Mouse (Mus musculus) embryonic stem cell, embryonic (primary cell): ENCODE results near the gene Ddx41.

Source experiments
- CTCF ChIA-PET, 4 experiments: fragments of 300-600 bp in 2 of 4; fragments of 350-600 bp in 2 of 4; sonication (Branson Sonifier 250); formaldehyde crosslinking; loops; one replicate each; lab custom pipeline; 2022; ENCODE audit warnings: inconsistent platforms in 2 of 4; lab: Charles Lee
- POLR2A ChIA-PET, 4 experiments: fragments of 300-600 bp in 2 of 4; fragments of 350-600 bp in 2 of 4; sonication (Branson Sonifier 250); formaldehyde crosslinking; loops; one replicate each; lab custom pipeline; 2022; ENCODE audit warnings: antibody characterized with exemption in 4 of 4, inconsistent platforms in 1 of 4; lab: Charles Lee

The Ddx41 gene

GRCm38 (mm10) chr13:55482542-55482941, 53.9 kb downstream of the Ddx41 start:
- ChIA-PET CTCF (interaction anchor here in 2 of 4 experiments (0.8 to 1.6 kb wide), 4 partner anchors 10 to 62 kb away, joined by 3 to 7 read pairs (median 4); no protein-coding TSS in a partner anchor), POLR2A (interaction anchor here in 1 of 4 experiments (1.2 to 1.5 kb wide), 4 partner anchors 39 to 75 kb away, joined by 3 to 4 read pairs (median 4); no protein-coding TSS in a partner anchor)
